Mouse (Mus musculus) WW6 (cell line): ENCODE data around the gene Bcr.

ENCODE experiments used
- DNase-seq: peaks from one replicate; pipeline ENCODE4 v3.0.0-alpha.2; 2013; ENCODE audit warnings: low read depth, low spot score

Gene Bcr

GRCm38 (mm10) chr10:75093252-75093987 is 33.0 kb downstream of the Bcr start:
- DNase-seq, result no peak

- no peak for DNase-seq
These were observed 33.9 kb downstream of the Bcr start for GRCm38 (mm10) chr10:75094338-75094737.

GRCm38 (mm10) chr10:75095216-75095615 is 34.8 kb downstream of the Bcr start:
- DNase-seq, result no peak

GRCm38 (mm10) chr10:75098446-75099183 is 38.2 kb downstream of the Bcr start:
- no peak for DNase-seq

GRCm38 (mm10) chr10:75100298-75100697 is 39.9 kb downstream of the Bcr start:
- DNase-seq, result no peak

- DNase-seq, result no peak
These were observed 43.1 kb downstream of the Bcr start for GRCm38 (mm10) chr10:75103502-75103901.

- DNase-seq, result no peak
These were observed 44.1 kb downstream of the Bcr start for GRCm38 (mm10) chr10:75104191-75105098.

GRCm38 (mm10) chr10:75105099-75105461 is 44.7 kb downstream of the Bcr start:
- DNase-seq, result no peak

- no peak for DNase-seq
These were observed 45.3 kb downstream of the Bcr start for GRCm38 (mm10) chr10:75105687-75106086.

GRCm38 (mm10) chr10:75106940-75107381 is 46.6 kb downstream of the Bcr start:
- no peak for DNase-seq

- DNase-seq, result no peak
These were observed 47.7 kb downstream of the Bcr start for GRCm38 (mm10) chr10:75108092-75108491.

- no peak for DNase-seq
These were observed 51.2 kb downstream of the Bcr start for GRCm38 (mm10) chr10:75111446-75112201.

GRCm38 (mm10) chr10:75112405-75112804 is 52.0 kb downstream of the Bcr start:
- DNase-seq, result no peak

- no peak for DNase-seq
These were observed 53.2 kb downstream of the Bcr start for GRCm38 (mm10) chr10:75113620-75114019.

- no peak for DNase-seq
These were observed 54.8 kb downstream of the Bcr start for GRCm38 (mm10) chr10:75115240-75115639.

GRCm38 (mm10) chr10:75116842-75117457 is 56.6 kb downstream of the Bcr start:
- no peak for DNase-seq

- DNase-seq, result no peak
These were observed 58.1 kb downstream of the Bcr start for GRCm38 (mm10) chr10:75118444-75118843.

- DNase-seq, result no peak
These were observed 59.0 kb downstream of the Bcr start for GRCm38 (mm10) chr10:75119396-75119795.

- DNase-seq, result no peak
These were observed 59.8 kb downstream of the Bcr start for GRCm38 (mm10) chr10:75120176-75120575.

GRCm38 (mm10) chr10:75121028-75121427 is 60.6 kb downstream of the Bcr start:
- no peak for DNase-seq

- no peak for DNase-seq
These were observed 65.2 kb downstream of the Bcr start for GRCm38 (mm10) chr10:75125577-75125976.
